Mouse (Mus musculus): ENCODE data around the gene Sfmbt1.

GRCm38 (mm10) chr14:30857990-30858389 is 143.3 kb downstream of the Sfmbt1 start:
- peak; percentile 69 for TF ChIP-seq CTCF (IDR thresholded peaks at IDR 0.05; ENCODE audit: low read depth)
- TF ChIP-seq EP300 (IDR thresholded peaks at IDR 0.05; ENCODE audit: low read depth): no peak
